Mouse (Mus musculus) cerebellum, adult 2 months (tissue): ENCODE measurements at regions not wholly inside any gene's neighbourhood (a gene's known extent, or its start where the extent isn't known, plus 50 kb on each side); places are given as distances from the start of the nearest gene placed in this dataset.

Source experiments
- CTCF ChIP-seq: fragments of 200-500 bp; IDR thresholded peaks from 2 replicates; pipeline ENCODE4 v1.5.1; 2011; ENCODE audit warnings: low read depth, mild to moderate bottlenecking, control low read depth, low read length, moderate library complexity, borderline replicate concordance; ENCODE audit not compliant: insufficient read depth
- POLR2A ChIP-seq: fragments of 200-500 bp; IDR thresholded peaks from 2 replicates; pipeline ENCODE4 v1.6.1; 2011; ENCODE audit warnings: low read length, control low read depth, borderline replicate concordance; ENCODE audit not compliant: insufficient read depth

- no peak for TF ChIP-seq CTCF
- no peak for TF ChIP-seq POLR2A
Observed at GRCm38 (mm10) chr12:77852595-77853577, 341.2 kb upstream of the Gm6657 start.
